Mouse (Mus musculus) right cerebral cortex, adult 18-20 months (tissue): ENCODE data around the gene Auts2.

Source experiments
- DNase-seq: peaks from one replicate; pipeline ENCODE4 v3.0.0; 2022; ENCODE audit warnings: mixed read lengths

Auts2 gene

GRCm38 (mm10) chr5:131644331-131644730 is 898.8 kb downstream of the Auts2 start:
- no peak for DNase-seq

GRCm38 (mm10) chr5:131643176-131644174 is 899.7 kb downstream of the Auts2 start:
- DNase-seq = peak; percentile 73

- no peak for DNase-seq
Measured at GRCm38 (mm10) chr5:131642752-131643151, 900.4 kb downstream of the Auts2 start.

GRCm38 (mm10) chr5:131636431-131636830 is 906.7 kb downstream of the Auts2 start:
- no peak for DNase-seq

GRCm38 (mm10) chr5:131634731-131635130 is 908.4 kb downstream of the Auts2 start:
- DNase-seq = no peak

- DNase-seq = no peak
Measured at GRCm38 (mm10) chr5:131631998-131632379, 911.2 kb downstream of the Auts2 start.

GRCm38 (mm10) chr5:131631038-131631997 is 911.8 kb downstream of the Auts2 start:
- DNase-seq = no peak

- no peak for DNase-seq
Measured at GRCm38 (mm10) chr5:131630577-131630976, 912.6 kb downstream of the Auts2 start.

GRCm38 (mm10) chr5:131616113-131616876 is 926.8 kb downstream of the Auts2 start:
- DNase-seq = peak; percentile 39

- DNase-seq = no peak
Measured at GRCm38 (mm10) chr5:131614238-131614637, 928.9 kb downstream of the Auts2 start.

- DNase-seq = no peak
Measured at GRCm38 (mm10) chr5:131613301-131613700, 929.8 kb downstream of the Auts2 start.

- DNase-seq = no peak
Measured at GRCm38 (mm10) chr5:131610702-131611101, 932.4 kb downstream of the Auts2 start.

GRCm38 (mm10) chr5:131606786-131607185 is 936.4 kb downstream of the Auts2 start:
- DNase-seq = no peak

GRCm38 (mm10) chr5:131601934-131602692 is 941.0 kb downstream of the Auts2 start:
- DNase-seq = no peak

GRCm38 (mm10) chr5:131600325-131601125 is 942.6 kb downstream of the Auts2 start:
- peak; percentile 60 for DNase-seq

- no peak for DNase-seq
Measured at GRCm38 (mm10) chr5:131597503-131597902, 945.6 kb downstream of the Auts2 start.

GRCm38 (mm10) chr5:131596591-131596990 is 946.6 kb downstream of the Auts2 start:
- no peak for DNase-seq

- no peak for DNase-seq
Measured at GRCm38 (mm10) chr5:131595730-131596129, 947.4 kb downstream of the Auts2 start.

GRCm38 (mm10) chr5:131594597-131594996 is 948.5 kb downstream of the Auts2 start:
- DNase-seq = no peak

- no peak for DNase-seq
Measured at GRCm38 (mm10) chr5:131593261-131593660, 949.9 kb downstream of the Auts2 start.
